Mouse (Mus musculus): ENCODE results near the gene Samd9l.
"Not testable (repeated sequence)": the region's sequence is repeated elsewhere in the genome, so short reads cannot be mapped to it uniquely, and the experiment has no call there.

The Samd9l gene

GRCm38 (mm10) chr6:3399340-3400068 is at the start of gene Samd9l:
TSS of gene Samd9l (minus strand) at chr6:3399572.
- peak; percentile 84 for DNase-seq

DNA sequence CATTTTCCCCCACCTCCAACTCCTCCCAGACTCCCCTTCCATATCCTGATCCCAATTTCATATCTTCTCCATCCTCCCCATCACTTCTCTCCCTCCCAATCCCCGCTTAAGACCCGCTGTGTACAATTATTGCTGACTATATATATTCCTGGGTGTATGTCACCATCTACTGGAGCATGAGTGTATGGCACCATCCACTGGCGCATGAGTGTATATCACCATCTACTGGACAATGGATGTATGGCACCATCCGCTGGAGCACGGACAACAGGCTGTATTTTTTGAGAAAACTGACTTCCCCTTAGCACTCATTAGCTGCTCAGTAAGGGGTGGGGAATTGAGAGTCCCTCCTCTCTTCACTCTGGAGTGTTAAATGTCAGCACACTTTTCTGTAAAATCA is 48.0 kb upstream of the Samd9l start:
- DNase-seq, result peak; percentile 73

DNA sequence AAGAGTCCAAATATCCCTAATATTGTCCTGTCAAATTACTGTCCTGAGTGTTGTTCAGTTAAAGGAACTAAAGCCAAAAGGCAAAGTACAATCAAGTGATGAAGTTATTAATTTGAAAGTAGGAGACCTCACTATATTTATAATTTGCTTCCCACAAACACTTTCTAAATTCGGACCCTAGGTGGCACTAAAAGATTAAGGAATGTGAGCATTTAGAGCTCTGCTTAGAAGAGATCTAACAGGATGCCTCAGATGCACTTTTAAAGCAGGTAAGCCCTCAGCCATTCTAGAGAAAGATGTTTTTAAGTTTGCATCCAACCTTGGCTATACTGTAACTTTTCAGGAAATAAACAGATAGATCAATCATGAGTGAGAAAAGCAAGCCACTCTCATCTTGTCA is 44.5 kb upstream of the Samd9l start:
- no peak for DNase-seq

- DNase-seq, result no peak
Measured at GRCm38 (mm10) chr6:3436087-3436486, 36.7 kb upstream of the Samd9l start.

GRCm38 (mm10) chr6:3430976-3431375 is 31.6 kb upstream of the Samd9l start:
- not testable (repeated sequence) for DNase-seq

DNA sequence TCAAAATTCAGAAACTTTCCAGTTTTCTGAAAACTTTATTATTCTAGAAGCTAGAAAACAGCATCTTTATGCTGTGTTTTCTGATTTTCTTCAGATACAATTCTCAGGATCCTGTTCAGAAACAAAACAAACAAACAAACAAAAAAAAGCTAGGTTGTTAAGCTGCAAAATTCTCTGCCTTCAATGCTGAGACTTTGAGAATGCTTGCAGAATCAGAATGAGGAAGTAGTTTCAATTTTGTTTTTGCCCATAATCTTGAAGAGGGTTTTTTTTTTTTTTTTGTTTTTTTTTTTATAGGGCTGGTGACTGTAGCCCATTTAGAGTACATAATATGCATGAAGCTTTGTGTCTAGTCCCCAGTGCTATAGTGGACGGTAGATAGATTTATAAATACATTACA is 27.7 kb upstream of the Samd9l start:
- DNase-seq, result no peak

DNA sequence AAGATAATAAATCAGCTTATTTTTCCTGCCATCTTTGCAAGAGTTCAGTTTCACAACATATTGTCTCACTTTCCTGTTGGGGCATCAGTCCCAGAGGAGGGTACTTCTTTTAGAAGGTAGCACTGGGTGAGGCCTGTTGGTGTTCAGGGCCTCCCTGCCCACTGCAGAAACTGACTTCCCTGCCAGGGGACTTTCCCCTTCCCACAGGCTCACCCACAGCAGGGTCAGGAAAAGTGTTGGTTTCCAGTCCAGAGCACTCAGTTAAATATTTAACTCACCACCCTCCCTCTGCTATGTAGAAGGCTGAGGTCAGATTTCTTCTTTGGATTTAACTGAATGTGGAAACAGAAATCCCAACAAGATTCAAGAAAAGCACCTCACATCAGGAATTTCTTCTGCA is 26.0 kb upstream of the Samd9l start:
- DNase-seq, result peak; percentile 51

- peak; percentile 67 for DNase-seq
Measured at GRCm38 (mm10) chr6:3424613-3425277, 25.4 kb upstream of the Samd9l start.

DNA sequence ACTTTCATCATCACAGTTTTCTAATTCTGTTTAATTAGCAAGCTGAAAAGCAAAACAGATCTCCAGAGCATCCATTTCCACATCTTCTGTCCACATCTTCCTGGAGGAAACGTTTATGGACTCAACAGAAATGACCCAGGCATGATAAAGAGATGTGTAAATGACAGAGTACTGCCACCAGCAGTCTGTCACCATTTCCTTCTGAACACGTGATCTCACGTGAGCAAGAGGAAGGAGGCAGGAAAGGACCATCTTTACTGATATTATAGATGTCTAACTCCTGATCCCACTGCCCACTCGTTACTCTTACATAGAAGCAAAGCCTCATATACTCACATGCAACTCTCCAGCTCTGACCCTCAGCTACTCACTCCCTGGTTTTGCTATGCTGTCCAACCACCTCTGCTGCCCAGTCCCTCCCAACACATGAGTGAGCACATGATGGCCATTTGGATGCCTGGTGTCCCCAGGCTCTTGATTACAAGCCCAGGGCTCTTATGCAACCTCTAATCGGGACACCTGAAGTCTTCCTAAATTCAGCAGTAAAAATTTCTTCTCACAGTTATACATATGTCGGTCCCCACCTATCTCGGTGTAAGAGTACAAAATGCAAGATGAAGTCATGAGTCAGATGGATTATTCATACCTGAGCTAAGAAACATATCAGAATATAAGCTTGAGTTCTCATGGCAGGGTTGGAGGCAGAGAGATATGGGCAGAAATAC is 2.0 kb downstream of the Samd9l start:
- peak; percentile 41 for DNase-seq

DNA sequence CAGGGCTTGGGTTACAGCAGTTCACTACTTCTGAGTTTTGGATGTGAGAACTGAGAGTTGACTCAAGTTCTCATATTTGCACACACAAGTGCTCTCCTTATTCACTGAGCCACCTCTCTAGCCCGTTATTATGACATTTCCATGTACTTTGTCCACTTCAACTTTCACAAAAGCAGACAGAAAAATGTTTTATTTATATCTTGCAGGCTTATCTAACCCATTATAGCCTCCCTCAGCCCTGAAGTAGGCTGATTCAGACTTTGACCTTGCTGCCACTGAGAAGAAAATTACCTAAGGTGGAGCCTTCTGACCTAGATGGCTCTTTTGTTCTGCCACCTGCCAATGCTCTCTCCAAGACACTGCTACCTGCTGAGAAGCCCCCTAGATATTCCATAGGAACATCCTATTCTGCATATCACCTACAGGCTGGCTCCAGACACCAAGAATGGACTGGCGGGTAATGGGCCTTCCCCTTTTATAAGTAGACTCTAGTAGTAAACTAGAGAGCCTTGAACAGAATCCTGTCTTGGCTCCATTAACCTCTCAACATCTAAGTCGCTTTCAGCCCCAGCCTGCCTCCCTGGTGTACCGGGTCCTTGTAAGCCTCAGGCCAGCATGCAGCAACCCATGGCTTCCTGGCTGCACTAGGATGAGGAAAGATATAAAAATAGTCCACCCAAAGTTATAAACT is 3.3 kb downstream of the Samd9l start:
- DNase-seq, result peak; percentile 61

DNA sequence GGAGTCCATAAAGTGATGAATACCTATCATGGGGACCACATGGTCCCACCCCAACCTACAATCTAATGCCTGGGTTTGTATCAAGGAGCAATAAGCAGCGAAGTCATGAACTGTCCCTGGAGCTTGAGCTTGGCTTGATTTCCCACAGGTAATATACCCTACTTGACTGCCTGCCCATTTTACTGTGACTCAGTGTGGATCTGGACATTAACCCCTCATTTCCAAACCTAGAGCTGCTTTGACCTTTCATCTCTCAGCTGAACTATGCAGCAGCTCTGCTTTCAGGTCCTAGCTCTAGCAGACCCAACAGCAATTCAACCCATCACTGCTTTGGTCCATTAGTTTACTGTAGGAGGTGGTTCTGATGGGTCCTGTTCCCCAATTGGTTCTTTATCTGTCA is 9.4 kb downstream of the Samd9l start:
- peak; percentile 54 for DNase-seq

DNA sequence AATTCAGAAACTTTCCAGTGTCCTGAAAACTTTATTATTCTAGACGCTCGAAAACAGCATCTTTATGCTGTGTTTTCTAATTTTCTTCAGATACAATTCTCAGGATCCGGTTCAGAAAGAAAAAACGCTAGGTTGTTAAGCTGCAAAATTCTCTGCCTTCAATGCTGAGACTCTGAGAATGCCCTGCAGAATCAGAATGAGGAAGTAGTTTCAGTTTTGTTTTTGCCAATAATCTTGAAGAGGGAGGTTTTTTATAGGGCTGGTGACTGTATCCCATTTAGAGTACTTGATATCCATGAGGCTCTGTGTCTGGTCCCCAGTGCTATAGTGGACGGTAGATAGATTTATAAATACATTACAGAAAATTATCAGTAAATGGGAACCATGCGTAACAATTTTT is 12.8 kb downstream of the Samd9l start:
- no peak for DNase-seq

- DNase-seq, result peak; percentile 48
Measured at GRCm38 (mm10) chr6:3384816-3385215, 14.6 kb downstream of the Samd9l start.

DNA sequence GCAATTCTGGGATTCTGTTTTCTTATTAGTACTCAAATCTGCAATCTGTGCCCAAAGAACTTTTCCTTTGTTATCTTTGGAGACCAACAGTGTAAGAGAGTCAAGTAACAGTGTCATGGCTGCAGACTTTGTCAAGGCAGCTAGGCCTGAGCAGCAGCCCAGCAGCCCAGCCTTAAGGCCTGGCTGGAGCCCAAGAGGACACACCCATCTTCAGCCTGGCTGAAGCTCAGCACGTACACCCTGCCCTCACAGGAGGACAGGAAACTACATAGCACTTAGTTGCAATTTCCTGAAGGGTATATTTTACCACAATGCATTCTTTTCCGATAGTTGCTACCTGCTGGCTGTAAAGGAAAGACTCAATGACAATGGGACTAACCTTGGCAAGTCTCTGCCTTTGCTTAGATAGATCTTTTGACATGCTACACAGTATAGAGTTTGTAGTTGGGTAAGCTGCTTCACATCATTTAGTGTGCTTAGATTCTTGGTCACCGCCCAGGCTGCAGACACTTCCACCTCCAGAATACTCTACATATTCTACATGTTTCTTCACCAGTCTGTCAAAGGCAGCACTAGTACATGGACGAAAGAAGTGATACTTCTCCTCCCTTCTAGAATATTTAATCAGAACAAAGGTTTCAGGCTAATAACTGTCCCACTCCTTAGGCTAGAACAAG is 15.1 kb downstream of the Samd9l start:
- DNase-seq, result not testable (repeated sequence)

DNA sequence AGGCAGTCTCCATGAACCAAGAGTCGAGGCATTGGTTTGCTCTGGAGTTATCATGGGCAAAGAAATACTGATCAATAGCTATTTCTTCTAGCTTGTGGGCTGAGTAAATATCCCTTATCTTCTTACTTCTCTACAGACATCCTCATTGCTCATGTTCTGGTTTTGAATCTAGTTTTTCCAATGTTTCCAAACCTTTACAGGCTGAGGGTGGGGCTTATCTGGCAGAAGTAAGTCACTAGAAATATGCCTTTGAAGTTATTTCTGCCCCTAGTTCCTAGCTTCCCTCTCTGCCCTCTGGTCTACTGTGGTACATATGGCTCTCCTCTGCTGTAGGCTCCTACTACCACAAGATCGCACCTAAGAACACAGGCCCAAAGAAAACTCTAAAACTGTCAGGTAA is 20.2 kb downstream of the Samd9l start:
- DNase-seq, result no peak

GRCm38 (mm10) chr6:3376687-3377086 is 22.7 kb downstream of the Samd9l start:
- no peak for DNase-seq

GRCm38 (mm10) chr6:3369527-3369926 is 29.8 kb downstream of the Samd9l start:
- no peak for DNase-seq

DNA sequence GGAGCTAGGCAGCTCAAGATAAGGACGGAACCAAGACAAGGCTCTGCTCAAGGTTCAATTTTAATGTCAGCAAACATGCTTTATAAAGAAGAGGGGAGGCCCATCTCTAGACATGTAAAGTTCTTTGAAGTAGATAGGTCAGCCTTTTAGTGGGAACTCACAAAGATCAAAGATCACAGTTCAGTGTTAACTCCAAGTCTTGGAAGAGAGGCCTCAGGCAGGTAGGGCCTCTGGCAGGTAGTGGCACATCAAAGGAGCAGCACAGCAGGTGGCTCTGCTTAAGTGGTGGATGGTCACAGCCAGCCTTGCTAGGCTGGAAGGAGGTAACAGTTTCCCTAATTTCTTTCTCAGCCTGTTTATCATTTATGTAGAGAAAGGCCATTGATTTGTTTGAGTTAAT is 33.8 kb downstream of the Samd9l start:
- DNase-seq, result not testable (repeated sequence)

DNA sequence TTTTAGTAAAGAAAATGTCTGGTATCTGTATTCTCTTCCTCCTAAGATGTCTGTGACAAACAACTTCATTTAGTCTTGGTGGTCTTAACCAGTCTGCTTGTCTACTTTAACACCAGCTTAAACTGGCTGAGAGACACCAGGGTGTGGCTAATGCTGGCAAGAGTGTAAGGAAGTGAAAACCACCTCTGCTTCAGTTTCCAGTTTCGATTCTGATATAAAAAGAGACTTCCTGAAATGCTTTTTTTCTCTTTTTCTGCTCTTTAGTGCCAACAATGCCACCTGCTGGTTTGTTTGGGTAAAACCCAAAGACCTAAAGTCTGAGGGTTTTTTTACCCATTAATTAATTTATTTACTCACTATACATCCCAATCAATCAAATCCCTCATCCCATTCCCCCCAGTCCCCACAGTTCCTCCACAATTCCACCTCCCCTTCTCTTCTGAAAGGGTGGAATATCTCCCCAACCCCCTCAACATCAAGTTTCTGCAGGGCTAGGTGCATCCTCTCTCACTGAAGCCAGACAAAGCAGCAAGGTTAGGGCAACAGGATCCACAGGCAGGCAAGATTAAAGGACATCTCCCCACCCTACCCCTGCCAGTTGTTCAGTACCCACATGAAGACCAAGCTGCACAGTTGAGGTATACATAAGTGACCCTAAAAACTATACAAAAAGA is 53.3 kb downstream of the Samd9l start:
- peak; percentile 51 for DNase-seq

DNA sequence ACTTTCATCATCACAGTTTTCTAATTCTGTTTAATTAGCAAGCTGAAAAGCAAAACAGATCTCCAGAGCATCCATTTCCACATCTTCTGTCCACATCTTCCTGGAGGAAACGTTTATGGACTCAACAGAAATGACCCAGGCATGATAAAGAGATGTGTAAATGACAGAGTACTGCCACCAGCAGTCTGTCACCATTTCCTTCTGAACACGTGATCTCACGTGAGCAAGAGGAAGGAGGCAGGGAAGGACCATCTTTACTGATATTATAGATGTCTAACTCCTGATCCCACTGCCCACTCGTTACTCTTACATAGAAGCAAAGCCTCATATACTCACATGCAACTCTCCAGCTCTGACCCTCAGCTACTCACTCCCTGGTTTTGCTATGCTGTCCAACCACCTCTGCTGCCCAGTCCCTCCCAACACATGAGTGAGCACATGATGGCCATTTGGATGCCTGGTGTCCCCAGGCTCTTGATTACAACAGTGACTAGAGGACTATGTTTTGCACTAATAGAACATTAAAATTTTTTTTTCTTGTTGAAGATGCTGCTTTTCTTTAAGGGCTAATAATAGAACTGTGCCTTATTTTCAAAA is 54.2 kb downstream of the Samd9l start:
- not testable (repeated sequence) for DNase-seq

- DNase-seq, result not testable (repeated sequence)
Measured at GRCm38 (mm10) chr6:3343603-3344247, 55.6 kb downstream of the Samd9l start.

Data from kidney, adult 18-20 months (tissue).